Mouse (Mus musculus): ENCODE data around the gene Scn11a. TPM values are rescaled to one million over a fixed set of nuclear protein-coding genes. Genes with fewer than 3 reads are reported as not detected.

Gene Scn11a
- polyA plus RNA-seq (2016; fragmentation: Nextera tagmentation; extraction: Ambion mirVana): 0.08 and 0.10 TPM in 2 replicates

DNA sequence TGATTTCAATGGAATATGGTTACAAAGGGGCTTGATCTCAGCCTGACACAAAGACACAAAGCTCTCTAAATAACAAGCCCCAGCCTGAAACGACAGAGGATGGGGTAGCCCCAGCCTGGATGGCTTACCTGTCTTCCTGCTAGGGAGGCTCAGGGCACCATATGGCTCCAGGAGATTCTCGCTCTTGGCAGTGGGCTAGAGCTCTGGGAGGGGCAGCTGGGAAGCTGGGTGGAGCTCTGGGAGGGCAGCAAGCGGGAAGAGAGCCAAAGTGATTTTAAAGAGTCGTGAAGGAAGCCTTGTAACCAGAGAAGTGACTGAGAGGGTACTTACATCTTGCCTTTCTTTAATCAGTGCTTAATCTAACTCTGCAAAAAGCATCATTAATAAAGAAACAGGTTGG is at the start of gene Scn11a:
Scn11a (minus strand) TSS at position 160 of the 400 bp plus-strand sequence.
- no peaks in the 10 kb centered on the region for H3K36me3 ChIP-seq
- H3K4me1 ChIP-seq (replicated peaks): no peaks in the 10 kb centered on the region
- no peak within 1 kb of the TSS for H3K27ac ChIP-seq
- 61% methylated on average over 4 of the region's 4 CpGs for WGBS
- no peaks in the 10 kb centered on the region for H3K9me3 ChIP-seq
- H3K27me3 ChIP-seq (ENCODE audit: insufficient read depth, poor library complexity, severe bottlenecking): no peaks in the 10 kb centered on the region
- no peak within 1 kb of the TSS for H3K4me3 ChIP-seq
- no peak for DNase-seq (ENCODE audit: low spot score)

DNA sequence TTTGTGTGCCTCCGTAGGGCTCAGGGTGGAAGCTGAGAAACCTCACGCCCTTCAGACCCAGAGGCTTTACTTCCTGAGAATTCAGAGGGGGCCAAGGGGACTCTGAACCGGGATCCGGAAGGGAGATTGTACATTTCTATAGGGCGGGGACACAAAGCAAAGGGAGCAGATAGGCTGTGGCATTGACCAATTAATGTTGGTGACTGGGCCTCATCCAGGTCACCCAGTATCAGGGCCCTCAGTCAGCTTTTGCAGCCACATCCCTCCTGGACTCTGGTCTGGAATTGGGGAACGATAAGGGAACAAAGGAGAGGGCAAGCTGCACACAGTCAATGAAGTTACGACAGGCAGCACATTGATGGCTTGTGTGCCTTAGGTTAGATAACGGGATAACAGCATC is 28.9 kb upstream of the Scn11a start:
- no peak for DNase-seq (ENCODE audit: low spot score)
- peaks cover 16% of the 10 kb centered on the region; the same call in 1 of the 2 replicates for H3K9me3 ChIP-seq
- H3K4me3 ChIP-seq: no peak overlapping the region
- no peak overlapping the region for H3K27ac ChIP-seq
- H3K4me1 ChIP-seq (replicated peaks): peaks cover 19% of the 10 kb centered on the region
- no peaks in the 10 kb centered on the region for H3K27me3 ChIP-seq (ENCODE audit: insufficient read depth, poor library complexity, severe bottlenecking)
- H3K36me3 ChIP-seq: no peaks in the 10 kb centered on the region
- 69% methylated on average over 8 of the region's 8 CpGs for WGBS

DNA sequence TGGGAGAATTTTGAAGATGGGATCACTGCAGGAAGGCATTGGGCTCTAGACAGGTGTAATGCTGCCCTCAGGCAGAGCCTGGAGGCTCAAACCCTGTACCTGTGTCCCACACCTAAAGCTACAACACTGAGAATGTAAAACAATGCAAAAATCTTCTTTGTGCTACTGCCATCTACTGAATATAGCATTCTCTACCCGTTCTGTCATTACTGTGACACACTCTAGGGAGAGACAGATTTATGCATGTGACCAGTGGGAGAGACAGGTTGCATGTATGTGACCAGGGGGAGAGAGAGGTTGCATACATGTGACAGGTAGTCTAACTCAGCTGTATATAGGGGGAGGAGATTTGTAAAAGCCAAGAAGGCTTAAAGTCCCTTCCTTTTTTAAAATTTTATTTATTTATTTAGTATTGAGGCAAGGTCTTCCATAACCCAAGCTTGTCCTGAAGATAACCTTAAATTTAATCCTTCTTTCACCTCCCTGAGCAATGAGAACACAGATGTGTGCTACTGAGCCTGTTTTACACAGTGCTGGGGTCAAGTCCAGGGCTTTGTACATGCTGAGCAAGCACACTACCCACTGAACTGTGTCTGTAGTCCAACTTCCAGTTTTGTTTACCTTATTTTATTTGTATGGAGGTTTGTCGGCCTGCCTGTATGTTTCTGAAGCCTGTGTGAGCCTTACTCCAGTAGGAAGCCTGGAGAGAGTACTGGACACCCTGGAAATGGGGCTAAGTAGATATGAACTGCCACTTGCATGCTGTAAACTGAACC is 28.0 kb upstream of the Scn11a start:
- H3K4me3 ChIP-seq: no peak overlapping the region
- H3K4me1 ChIP-seq (replicated peaks): peaks cover 27% of the 10 kb centered on the region
- no peaks in the 10 kb centered on the region for H3K36me3 ChIP-seq
- WGBS: 76% methylated on average over 2 of the region's 2 CpGs
- peak overlapping the region; percentile 40; the same call in 1 of the 2 replicates for H3K27ac ChIP-seq
- H3K27me3 ChIP-seq (ENCODE audit: insufficient read depth, poor library complexity, severe bottlenecking): peaks cover 7% of the 10 kb centered on the region; the same call in 1 of the 2 replicates
- peaks cover 15% of the 10 kb centered on the region; the same call in 1 of the 2 replicates for H3K9me3 ChIP-seq
- DNase-seq (ENCODE audit: low spot score): no peak

DNA sequence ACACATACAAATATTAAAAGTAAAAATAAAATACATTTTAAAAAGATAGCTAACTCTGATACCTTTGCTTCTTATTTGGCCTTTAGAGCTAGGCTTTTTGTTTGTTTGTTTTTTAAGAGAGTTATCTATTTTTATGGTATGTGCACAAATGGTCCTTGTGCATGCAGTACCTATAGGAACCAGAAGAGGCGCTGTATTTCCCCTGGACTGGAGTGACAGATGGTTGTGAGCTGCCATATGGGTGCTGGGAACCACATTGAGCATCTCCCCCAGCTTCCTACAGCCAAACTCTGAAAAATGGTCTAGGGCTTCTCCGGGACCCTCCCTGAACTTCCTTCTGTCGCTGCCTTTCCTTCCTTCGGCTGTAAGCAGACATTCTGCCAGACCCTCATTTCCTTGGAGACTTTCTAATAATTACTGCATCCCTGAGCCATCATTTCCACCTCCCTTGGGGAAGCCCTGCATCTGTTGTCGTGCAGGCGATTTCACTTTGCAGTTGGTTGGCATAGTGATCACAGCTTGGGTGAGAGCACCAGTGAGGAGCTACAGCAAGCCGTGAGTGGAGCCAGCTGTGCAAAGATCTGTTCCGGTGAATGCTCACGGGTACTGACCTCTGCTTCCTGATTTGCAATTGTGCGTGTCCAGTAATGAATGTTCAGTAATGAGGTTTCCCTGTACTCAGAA is 27.2 kb upstream of the Scn11a start:
- H3K27ac ChIP-seq: peak overlapping the region; percentile 40; the same call in 1 of the 2 replicates
- DNase-seq (ENCODE audit: low spot score): no peak

DNA sequence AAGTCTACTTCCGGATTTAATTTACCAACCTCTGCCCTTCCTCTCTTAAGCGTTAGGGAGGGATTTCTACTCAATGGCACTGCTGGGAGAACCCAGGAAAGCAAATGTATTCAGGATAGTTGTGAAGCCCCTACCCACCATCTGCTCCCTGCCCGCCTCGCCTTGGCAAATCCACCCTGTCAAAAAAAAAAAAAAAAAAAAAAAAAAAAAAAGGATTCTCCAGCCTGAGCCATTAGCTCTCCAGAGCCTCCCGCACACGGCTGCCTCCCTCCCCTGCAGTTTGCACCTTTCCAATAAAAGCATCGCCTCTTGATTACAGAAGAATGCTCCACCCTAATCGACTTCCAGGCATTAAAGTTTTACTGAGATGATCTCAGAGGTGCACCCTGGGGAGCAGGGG is 24.0 kb upstream of the Scn11a start:
- Histone ChIP-seq H3K4me1 (replicated peaks) (peaks cover 37% of the 10 kb centered on the region), H3K27ac (no peak overlapping the region), H3K4me3 (no peak overlapping the region), H3K27me3 (ENCODE audit: insufficient read depth, poor library complexity, severe bottlenecking) (peaks cover 28% of the 10 kb centered on the region), H3K9me3 (no peaks in the 10 kb centered on the region), H3K36me3 (no peaks in the 10 kb centered on the region)
- 19% methylated on average over 8 of the region's 8 CpGs for WGBS
- no peak for DNase-seq (ENCODE audit: low spot score)

More for the DNA sequence above, 27.2 kb upstream of the Scn11a start:
- peaks cover 11% of the 10 kb centered on the region; the same call in 1 of the 2 replicates for H3K27me3 ChIP-seq (ENCODE audit: insufficient read depth, poor library complexity, severe bottlenecking)
- 72% methylated on average over 10 of the region's 10 CpGs for WGBS
- peaks cover 8% of the 10 kb centered on the region; the same call in 1 of the 2 replicates for H3K9me3 ChIP-seq
- H3K4me3 ChIP-seq: no peak overlapping the region
- peaks cover 27% of the 10 kb centered on the region for H3K4me1 ChIP-seq (replicated peaks)
- no peaks in the 10 kb centered on the region for H3K36me3 ChIP-seq

DNA sequence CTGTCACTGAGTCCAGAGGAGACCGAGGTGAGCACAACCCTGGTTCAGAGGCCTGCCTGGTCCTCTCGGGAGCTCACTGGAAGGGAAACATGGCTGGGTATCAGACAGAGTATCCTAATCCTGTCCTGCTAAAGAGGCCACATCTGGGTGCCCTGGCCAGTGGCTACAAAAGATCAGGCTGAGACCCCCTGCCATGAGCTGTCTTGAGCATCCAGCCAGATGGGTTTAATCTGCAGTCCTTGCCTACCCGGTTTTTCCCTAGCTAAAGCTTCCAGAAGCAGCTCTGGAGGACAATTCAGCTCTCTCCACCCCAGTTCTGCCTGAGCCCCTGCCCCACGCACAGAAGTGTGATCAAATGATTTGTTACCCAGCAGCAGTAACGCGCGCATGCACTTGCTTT is 23.4 kb upstream of the Scn11a start:
- no peaks in the 10 kb centered on the region for H3K9me3 ChIP-seq
- H3K36me3 ChIP-seq: no peaks in the 10 kb centered on the region
- no peak overlapping the region for H3K27ac ChIP-seq
- no peak for DNase-seq (ENCODE audit: low spot score)
- peaks cover 32% of the 10 kb centered on the region for H3K4me1 ChIP-seq (replicated peaks)
- WGBS: 39% methylated on average over 7 of the region's 7 CpGs
- peaks cover 28% of the 10 kb centered on the region for H3K27me3 ChIP-seq (ENCODE audit: insufficient read depth, poor library complexity, severe bottlenecking)
- H3K4me3 ChIP-seq: no peak overlapping the region

DNA sequence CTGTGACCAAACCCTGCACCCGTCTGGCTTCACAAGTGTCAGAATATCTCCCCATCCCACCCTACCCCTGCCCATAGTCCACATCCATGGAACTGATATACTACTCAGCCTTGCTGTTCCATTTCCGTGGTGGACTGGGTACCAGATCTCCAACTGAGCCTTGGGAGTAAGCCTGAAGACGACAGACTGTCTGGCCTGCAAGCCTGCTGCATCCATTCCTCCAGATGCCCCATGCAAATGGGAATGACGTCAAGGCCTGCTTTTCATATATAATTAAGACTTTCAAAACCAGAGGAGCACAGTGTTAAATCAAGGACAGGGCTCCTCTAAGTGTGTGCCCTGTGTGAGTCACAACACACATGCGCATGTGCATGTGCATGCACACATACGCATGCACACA is 21.9 kb upstream of the Scn11a start:
- no peak overlapping the region for H3K27ac ChIP-seq
- H3K36me3 ChIP-seq: no peaks in the 10 kb centered on the region
- peaks cover 42% of the 10 kb centered on the region for H3K4me1 ChIP-seq (replicated peaks)
- H3K27me3 ChIP-seq (ENCODE audit: insufficient read depth, poor library complexity, severe bottlenecking): peaks cover 32% of the 10 kb centered on the region
- no peaks in the 10 kb centered on the region for H3K9me3 ChIP-seq
- WGBS: 76% methylated on average over 6 of the region's 6 CpGs
- DNase-seq (ENCODE audit: low spot score): no peak
- no peak overlapping the region for H3K4me3 ChIP-seq

DNA sequence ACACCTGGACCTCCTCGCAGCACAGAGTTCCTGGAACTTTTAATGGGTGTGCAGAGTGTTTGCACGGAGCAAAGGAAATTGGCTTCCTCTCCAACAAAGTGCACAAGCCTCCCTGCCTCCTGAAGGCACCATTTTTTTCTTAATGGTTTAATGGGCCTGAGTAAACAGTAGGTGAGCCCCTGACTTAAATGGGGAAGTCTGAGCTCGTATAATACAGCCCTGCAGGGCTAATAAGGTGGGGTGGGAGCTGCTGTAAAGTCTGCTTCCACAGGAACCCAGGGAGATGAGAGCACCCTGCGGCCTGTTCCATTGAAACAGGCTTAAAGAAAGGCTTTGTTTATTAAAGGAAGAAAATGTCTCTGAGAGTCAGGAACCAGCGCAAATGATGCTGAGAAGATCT is 19.5 kb upstream of the Scn11a start:
- DNase-seq (ENCODE audit: low spot score): no peak

DNA sequence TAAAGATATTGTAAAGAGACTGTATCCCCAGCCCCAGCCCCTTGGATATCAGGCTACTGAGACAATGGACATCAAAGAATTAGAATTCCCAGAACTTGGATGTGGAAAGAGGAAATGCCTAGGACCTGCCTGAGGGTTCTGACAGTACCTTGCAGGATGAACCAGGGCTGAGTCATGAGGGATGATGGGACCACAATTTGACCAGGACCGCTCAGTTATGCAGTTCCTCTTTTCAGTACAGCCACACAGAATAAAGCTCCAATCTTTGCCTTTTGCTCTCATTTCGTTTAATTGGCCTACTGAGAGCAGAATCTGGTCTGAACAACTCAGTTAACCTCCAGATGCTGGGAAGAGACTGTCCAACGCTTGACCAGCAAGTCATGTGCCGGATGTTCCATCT is 18.3 kb upstream of the Scn11a start:
- H3K27ac ChIP-seq: no peak overlapping the region
- no peaks in the 10 kb centered on the region for H3K36me3 ChIP-seq
- no peak for DNase-seq (ENCODE audit: low spot score)
- H3K4me1 ChIP-seq (replicated peaks): peaks cover 35% of the 10 kb centered on the region
- H3K27me3 ChIP-seq (ENCODE audit: insufficient read depth, poor library complexity, severe bottlenecking): peaks cover 27% of the 10 kb centered on the region
- H3K4me3 ChIP-seq: no peak overlapping the region
- 0 out of 2 replicates have a peak, but pooled peaks cover 1% of the 10 kb centered on the region for H3K9me3 ChIP-seq
- 90% methylated on average over 4 of the region's 4 CpGs for WGBS

More for the DNA sequence above, 19.5 kb upstream of the Scn11a start:
- Histone ChIP-seq H3K27ac (no peak overlapping the region), H3K9me3 (no peaks in the 10 kb centered on the region), H3K36me3 (no peaks in the 10 kb centered on the region), H3K27me3 (ENCODE audit: insufficient read depth, poor library complexity, severe bottlenecking) (peaks cover 32% of the 10 kb centered on the region), H3K4me1 (replicated peaks) (peaks cover 45% of the 10 kb centered on the region), H3K4me3 (no peak overlapping the region)
- 57% methylated on average over 5 of the region's 5 CpGs for WGBS

DNA sequence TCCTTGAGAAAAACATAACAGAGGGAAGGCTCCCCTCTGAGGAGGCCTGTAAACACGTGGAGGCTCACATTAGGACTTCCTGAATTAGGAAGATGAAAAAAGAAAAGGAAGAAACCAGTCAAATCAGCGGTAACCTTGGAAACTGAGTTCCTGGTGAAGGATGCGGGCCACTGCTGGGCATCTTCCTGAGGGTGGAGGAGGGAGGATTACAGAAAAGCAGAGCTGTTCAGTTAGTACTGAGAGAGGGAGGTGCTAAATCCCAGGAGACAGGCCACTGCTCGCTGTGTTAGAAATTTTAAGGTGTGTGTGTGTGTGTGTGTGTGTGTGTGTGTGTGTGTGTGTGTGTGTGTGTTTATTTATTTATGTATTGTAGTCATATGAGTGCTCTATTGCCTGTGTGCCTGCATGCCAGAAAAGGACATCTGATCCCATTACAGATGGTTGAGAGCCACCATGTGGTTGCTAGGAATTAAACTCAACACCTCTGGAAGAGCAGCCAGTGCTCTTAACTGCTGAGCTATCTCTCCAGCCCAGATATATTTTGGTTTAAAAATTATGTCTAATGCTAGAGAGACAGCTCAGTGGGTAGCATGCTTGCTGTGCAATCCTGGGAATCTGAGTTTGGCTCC is 17.4 kb upstream of the Scn11a start:
- H3K4me3 ChIP-seq: no peak overlapping the region
- H3K9me3 ChIP-seq: 0 out of 2 replicates have a peak, but pooled peaks cover 4% of the 10 kb centered on the region
- peaks cover 23% of the 10 kb centered on the region for H3K27me3 ChIP-seq (ENCODE audit: insufficient read depth, poor library complexity, severe bottlenecking)
- H3K36me3 ChIP-seq: no peaks in the 10 kb centered on the region
- H3K4me1 ChIP-seq (replicated peaks): peaks cover 33% of the 10 kb centered on the region
- 27% methylated on average over 4 of the region's 4 CpGs for WGBS
- no peak for DNase-seq (ENCODE audit: low spot score)
- no peak overlapping the region for H3K27ac ChIP-seq

DNA sequence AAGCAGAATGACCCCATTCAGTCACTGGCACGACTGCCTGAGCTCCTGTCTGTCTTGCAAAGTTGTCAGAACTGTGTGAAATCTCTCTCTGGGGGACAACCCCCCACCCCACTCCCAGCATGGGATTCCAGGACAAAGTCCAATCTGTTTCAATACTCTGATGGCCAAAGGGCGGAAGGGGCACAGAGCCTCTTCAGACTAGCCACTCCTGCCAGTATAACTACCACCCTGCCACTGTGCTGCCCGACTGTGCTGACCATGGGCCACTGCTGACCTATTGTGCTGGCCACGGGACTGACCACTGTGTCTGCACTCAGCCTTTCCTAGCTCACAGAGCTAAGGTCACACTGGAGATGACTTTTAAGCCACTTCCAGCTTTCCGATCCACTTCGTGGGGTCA is 16.8 kb upstream of the Scn11a start:
- 13% methylated on average over 6 of the region's 6 CpGs for WGBS

DNA sequence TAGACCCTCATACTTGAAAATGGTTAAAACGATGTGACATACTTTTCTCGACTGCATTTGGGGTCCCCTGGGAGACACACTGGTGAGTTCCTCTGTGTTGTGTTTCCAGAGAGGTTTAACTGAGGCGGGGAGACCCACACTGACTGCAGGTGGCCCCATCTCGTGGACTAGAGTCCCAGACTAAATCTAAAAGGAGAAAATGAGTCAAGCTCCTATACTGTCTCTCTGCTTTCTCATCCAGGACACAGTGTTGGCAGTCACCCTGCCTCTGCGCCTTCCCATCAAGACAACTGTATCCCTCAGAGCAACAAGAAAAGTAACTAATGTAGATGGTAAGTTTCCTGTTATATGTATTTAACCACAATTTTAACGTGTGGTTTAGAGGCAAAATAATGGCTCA is 15.9 kb upstream of the Scn11a start:
- no peaks in the 10 kb centered on the region for H3K36me3 ChIP-seq
- 81% methylated on average over 6 of the region's 6 CpGs for WGBS
- peaks cover 14% of the 10 kb centered on the region for H3K27me3 ChIP-seq (ENCODE audit: insufficient read depth, poor library complexity, severe bottlenecking)
- H3K4me1 ChIP-seq (replicated peaks): peaks cover 25% of the 10 kb centered on the region
- H3K9me3 ChIP-seq: 0 out of 2 replicates have a peak, but pooled peaks cover 4% of the 10 kb centered on the region
- no peak overlapping the region for H3K27ac ChIP-seq
- no peak overlapping the region for H3K4me3 ChIP-seq
- DNase-seq (ENCODE audit: low spot score): no peak

More for the DNA sequence above, 16.8 kb upstream of the Scn11a start:
- Histone ChIP-seq H3K9me3 (0 out of 2 replicates have a peak, but pooled peaks cover 4% of the 10 kb centered on the region), H3K4me3 (no peak overlapping the region), H3K27me3 (ENCODE audit: insufficient read depth, poor library complexity, severe bottlenecking) (peaks cover 18% of the 10 kb centered on the region), H3K27ac (no peak overlapping the region), H3K36me3 (no peaks in the 10 kb centered on the region), H3K4me1 (replicated peaks) (peaks cover 33% of the 10 kb centered on the region)
- DNase-seq (ENCODE audit: low spot score): peak; percentile 16

Data from hindbrain, embryonic 10.5 days (tissue).